7 mouse cellular contexts compared by ENCODE assay signal in the genomic region with DNA sequence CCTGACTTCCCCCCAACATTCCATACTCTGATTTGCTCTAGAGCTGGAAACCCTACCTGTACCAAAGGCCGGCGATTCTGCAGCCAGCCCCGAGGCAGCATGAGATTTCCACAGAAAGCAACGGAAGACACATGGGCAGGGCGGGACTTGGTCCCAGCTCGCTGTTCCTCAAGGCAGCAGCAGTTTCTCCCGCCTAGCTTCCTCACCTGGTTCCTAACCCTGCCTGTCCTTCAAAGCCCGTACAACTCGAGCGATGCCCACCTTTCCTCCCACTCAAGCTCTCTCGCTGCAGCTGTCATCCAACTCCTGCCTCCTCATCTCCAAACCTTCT. TPM values are rescaled to one million over a fixed set of nuclear protein-coding genes. Genes with fewer than 3 reads are reported as not detected.
DNase-seq lines count a peak whose midpoint lies in the region; ATAC-seq lines count a peak whose summit lies in the region.

No protein-coding gene starts in this region.

- H3K27me3 ChIP-seq in embryonic facial prominence, embryonic 13.5 days, result no peaks in the 10 kb centered on the region
- no peaks in the 10 kb centered on the region for H3K27me3 ChIP-seq in hindbrain, embryonic 13.5 days
- no peaks in the 10 kb centered on the region for H3K27me3 ChIP-seq in liver, embryonic 11.5 days (replicated peaks; ENCODE audit: control insufficient read depth, insufficient read depth, low read length)

- under 1% methylated on average over 11 of the region's 11 CpGs for WGBS in embryonic facial prominence, embryonic 13.5 days
- 1% methylated on average over 11 of the region's 11 CpGs for WGBS in hindbrain, embryonic 13.5 days
- WGBS in liver, embryonic 11.5 days, result 2% methylated on average over 11 of the region's 11 CpGs

- H3K4me2 ChIP-seq in embryonic facial prominence, embryonic 13.5 days, result peak overlapping the region; percentile 94
- H3K4me2 ChIP-seq in hindbrain, embryonic 13.5 days, result peak overlapping the region; percentile 95
- peak overlapping the region; percentile 97 for H3K4me2 ChIP-seq in liver, embryonic 11.5 days

- no peaks in the 10 kb centered on the region for H3K9me3 ChIP-seq in embryonic facial prominence, embryonic 13.5 days
- H3K9me3 ChIP-seq in hindbrain, embryonic 13.5 days, result no peaks in the 10 kb centered on the region
- no peaks in the 10 kb centered on the region for H3K9me3 ChIP-seq in liver, embryonic 11.5 days (ENCODE audit: control insufficient read depth, low read length)

- H3K9ac ChIP-seq in embryonic facial prominence, embryonic 13.5 days, result peak overlapping the region; percentile 100
- peak overlapping the region; percentile 98 for H3K9ac ChIP-seq in hindbrain, embryonic 13.5 days
- peak overlapping the region; percentile 93 for H3K9ac ChIP-seq in liver, embryonic 11.5 days (ENCODE audit: low read depth, low read length)

- peak overlapping the region; percentile 96 for H3K27ac ChIP-seq in embryonic facial prominence, embryonic 13.5 days
- peak overlapping the region; percentile 96 for H3K27ac ChIP-seq in hindbrain, embryonic 13.5 days
- H3K27ac ChIP-seq in liver, embryonic 11.5 days (ENCODE audit: low read depth, low read length), result peak overlapping the region; percentile 22; the same call in 1 of the 2 replicates

- DNase-seq in right cerebral cortex, adult 2 months (ENCODE audit: low spot score in 2 of 2), result peak; percentile 54 to 62
- no peak for DNase-seq in right cerebral cortex, postnatal 14 days
- DNase-seq in liver, embryonic 11.5 days (ENCODE audit: low spot score), result no peak
- peak; percentile 61 for DNase-seq in right cerebral cortex, postnatal 25 days
- no peak for DNase-seq in retina, postnatal 1 day

- ATAC-seq in embryonic facial prominence, embryonic 13.5 days (ENCODE audit: insufficient number of reproducible peaks, insufficient read depth, low FRiP score, low TSS enrichment, low read depth), result no peak
- no peak for ATAC-seq in hindbrain, embryonic 13.5 days (ENCODE audit: low FRiP score)
- no peak for ATAC-seq in liver, embryonic 11.5 days (replicated peaks; ENCODE audit: low FRiP score)

- H3K36me3 ChIP-seq in embryonic facial prominence, embryonic 13.5 days, result peaks cover 27% of the 10 kb centered on the region
- H3K36me3 ChIP-seq in hindbrain, embryonic 13.5 days, result peaks cover 24% of the 10 kb centered on the region
- H3K36me3 ChIP-seq in liver, embryonic 11.5 days (ENCODE audit: control insufficient read depth, insufficient read depth, low read length), result peaks cover 16% of the 10 kb centered on the region

- H3K4me1 ChIP-seq in embryonic facial prominence, embryonic 13.5 days, result peaks cover 42% of the 10 kb centered on the region
- H3K4me1 ChIP-seq in hindbrain, embryonic 13.5 days (replicated peaks), result peaks cover 42% of the 10 kb centered on the region
- H3K4me1 ChIP-seq in liver, embryonic 11.5 days (replicated peaks; ENCODE audit: control insufficient read depth, insufficient read depth, low read length), result peaks cover 32% of the 10 kb centered on the region

- H3K4me3 ChIP-seq in embryonic facial prominence, embryonic 13.5 days, result peak overlapping the region; percentile 95
- peak overlapping the region; percentile 99 for H3K4me3 ChIP-seq in hindbrain, embryonic 13.5 days
- H3K4me3 ChIP-seq in liver, embryonic 11.5 days (ENCODE audit: low read depth, low read length), result peak overlapping the region; percentile 90

RNA-seq across cellular contexts. Expression of a gene that starts 1.4 kb away (rescaled TPM):
- 6.3 and 8.9 TPM in 2 replicates for polyA plus RNA-seq in embryonic facial prominence, embryonic 13.5 days (2015; fragmentation: Nextera tagmentation; extraction: Ambion mirVana)
- polyA plus RNA-seq in hindbrain, embryonic 13.5 days (2015; fragmentation: Nextera tagmentation; extraction: Ambion mirVana), result 4.6 and 4.8 TPM in 2 replicates
- polyA plus RNA-seq in liver, embryonic 11.5 days (2014; fragmentation: Nextera tagmentation; extraction: Ambion mirVana), result 5.6 and 9.2 TPM in 2 replicates

RNA-seq across cellular contexts. Expression of a gene that starts 8.4 kb away (rescaled TPM):
- 10.7 and 11.4 TPM in 2 replicates for polyA plus RNA-seq in embryonic facial prominence, embryonic 13.5 days (2015; fragmentation: Nextera tagmentation; extraction: Ambion mirVana)
- 17.1 and 21.6 TPM in 2 replicates for polyA plus RNA-seq in hindbrain, embryonic 13.5 days (2015; fragmentation: Nextera tagmentation; extraction: Ambion mirVana)
- 1.1 and 1.2 TPM in 2 replicates for polyA plus RNA-seq in liver, embryonic 11.5 days (2014; fragmentation: Nextera tagmentation; extraction: Ambion mirVana)

RNA-seq across cellular contexts. Expression of a gene that starts 58.1 kb away (rescaled TPM):
- polyA plus RNA-seq in embryonic facial prominence, embryonic 13.5 days (2015; fragmentation: Nextera tagmentation; extraction: Ambion mirVana), result 60.8 and 63.5 TPM in 2 replicates
- 20.4 and 21.8 TPM in 2 replicates for polyA plus RNA-seq in hindbrain, embryonic 13.5 days (2015; fragmentation: Nextera tagmentation; extraction: Ambion mirVana)
- polyA plus RNA-seq in liver, embryonic 11.5 days (2014; fragmentation: Nextera tagmentation; extraction: Ambion mirVana), result 63.6 and 65.0 TPM in 2 replicates

Comparison
In these comparisons a context has a peak if more than half of its experiments do, and no peak if none do; other contexts are left out.
1. DNase-seq: peak in right cerebral cortex, adult 2 months (2 of 2) and right cerebral cortex, postnatal 25 days (single experiment); none in right cerebral cortex, postnatal 14 days (single experiment), liver, embryonic 11.5 days (single experiment) and retina, postnatal 1 day (single experiment).
2. H3K27ac ChIP-seq: peak in every context shown above with its lines; median percentile 96 in embryonic facial prominence, embryonic 13.5 days; 96 in hindbrain, embryonic 13.5 days; 22 in liver, embryonic 11.5 days.
3. Peak in every context shown above with its lines, with median percentiles within 50 percentile points of each other: H3K4me2 ChIP-seq, H3K4me3 ChIP-seq and H3K9ac ChIP-seq.